Mouse (Mus musculus) neural tube, embryonic 11.5 days (tissue): ENCODE measurements around the gene Lrrc36. TPM values are rescaled to one million over a fixed set of nuclear protein-coding genes. Genes with fewer than 3 reads are reported as not detected.

Experiments
- ATAC-seq: fragments of 200-750 bp; cut with Nextera tagmentation; 2 replicates; pipeline ENCODE4 v1.8.0; 2017; ENCODE audit warnings: moderate number of reproducible peaks, mild to moderate bottlenecking, moderate TSS enrichment, moderate library complexity; ENCODE audit not compliant: insufficient read depth, low FRiP score, low TSS enrichment
- DNase-seq: peaks from one replicate; pipeline ENCODE4 v3.0.0-alpha.2; 2015; ENCODE audit warnings: low spot score
- H3K27ac ChIP-seq: fragments of 300-500 bp; sonication (generic); 2 replicates; pipeline ENCODE4 v1.5.1; 2014; ENCODE audit warnings: low read depth, mild to moderate bottlenecking, low read length
- H3K27me3 ChIP-seq: fragments of 300-500 bp; sonication (generic); 2 replicates; pipeline ENCODE4 v1.6.1; 2014; ENCODE audit warnings: mild to moderate bottlenecking, low read length, mixed read lengths; ENCODE audit not compliant: control insufficient read depth, insufficient read depth
- H3K36me3 ChIP-seq: fragments of 300-500 bp; sonication (generic); 2 replicates; pipeline ENCODE4 v1.6.1; 2014; ENCODE audit warnings: mild to moderate bottlenecking, low read length, moderate library complexity, mixed read lengths; ENCODE audit not compliant: control insufficient read depth, insufficient read depth
- H3K4me1 ChIP-seq: fragments of 300-500 bp; sonication (generic); 2 replicates; pipeline ENCODE4 v1.6.1; 2014; ENCODE audit warnings: low read length, mixed read lengths; ENCODE audit not compliant: control insufficient read depth, insufficient read depth
- H3K4me2 ChIP-seq: fragments of 300-500 bp; sonication (generic); 2 replicates; pipeline ENCODE4 v1.6.1; 2014; ENCODE audit warnings: low read depth, mild to moderate bottlenecking, moderate library complexity
- H3K4me3 ChIP-seq: fragments of 300-500 bp; sonication (generic); 2 replicates; pipeline ENCODE4 v1.5.1; 2014; ENCODE audit warnings: low read depth, low read length
- H3K9ac ChIP-seq: fragments of 300-500 bp; sonication (generic); 2 replicates; pipeline ENCODE4 v1.6.1; 2014; ENCODE audit warnings: mild to moderate bottlenecking, low read length
- H3K9me3 ChIP-seq: fragments of 300-500 bp; sonication (generic); 2 replicates; pipeline ENCODE4 v1.6.1; 2016; ENCODE audit warnings: low read length; ENCODE audit not compliant: control insufficient read depth
- WGBS: fragments of 180-500 bp; shearing (Covaris S2); extraction: QIAGEN DNeasy Blood & Tissue Kit; methylation state at CpG from one replicate; pipeline ENCODE4 v1.1.7; 2014; 5-methylcytosine and 5-hydroxymethylcytosine counted together
- polyA plus RNA-seq: library from polyadenylated mRNA; unstranded; fragments of >200 nt; fragmentation: Nextera tagmentation; extraction: Ambion mirVana; gene quantifications from 2 replicates; pipeline ENCODE4 v1.2.1, GENCODE M21; 2014

Gene Lrrc36
- polyA plus RNA-seq, 1 experiment from 2014 or later: 0.92 TPM

GRCm38 (mm10) chr8:105466246-105466645, 52.9 kb downstream of the Lrrc36 start:
- Histone ChIP-seq H3K9me3 (no peaks in the 10 kb centered on the region), H3K4me1 (peaks cover 21% of the 10 kb centered on the region), H3K9ac (no peak overlapping the region), H3K27ac (no peak overlapping the region), H3K4me2 (no peak overlapping the region), H3K27me3 (no peaks in the 10 kb centered on the region), H3K4me3 (no peak overlapping the region), H3K36me3 (peaks cover 4% of the 10 kb centered on the region; the same call in 1 of the 2 replicates)
- no peak for DNase-seq
- WGBS: 82% methylated on average over 6 of the region's 6 CpGs
- no peak for ATAC-seq

- H3K9me3 ChIP-seq: no peaks in the 10 kb centered on the region
- peaks cover 4% of the 10 kb centered on the region; the same call in 1 of the 2 replicates for H3K36me3 ChIP-seq
- ATAC-seq (no peak), DNase-seq (no peak)
- H3K27ac ChIP-seq: no peak overlapping the region
- no peaks in the 10 kb centered on the region for H3K27me3 ChIP-seq
- 74% methylated on average over 7 of the region's 7 CpGs for WGBS
- no peak overlapping the region for H3K4me2 ChIP-seq
- no peak overlapping the region for H3K9ac ChIP-seq
- no peak overlapping the region for H3K4me3 ChIP-seq
- H3K4me1 ChIP-seq: peaks cover 25% of the 10 kb centered on the region
Measured at GRCm38 (mm10) chr8:105466700-105467291, 53.4 kb downstream of the Lrrc36 start.

DNA sequence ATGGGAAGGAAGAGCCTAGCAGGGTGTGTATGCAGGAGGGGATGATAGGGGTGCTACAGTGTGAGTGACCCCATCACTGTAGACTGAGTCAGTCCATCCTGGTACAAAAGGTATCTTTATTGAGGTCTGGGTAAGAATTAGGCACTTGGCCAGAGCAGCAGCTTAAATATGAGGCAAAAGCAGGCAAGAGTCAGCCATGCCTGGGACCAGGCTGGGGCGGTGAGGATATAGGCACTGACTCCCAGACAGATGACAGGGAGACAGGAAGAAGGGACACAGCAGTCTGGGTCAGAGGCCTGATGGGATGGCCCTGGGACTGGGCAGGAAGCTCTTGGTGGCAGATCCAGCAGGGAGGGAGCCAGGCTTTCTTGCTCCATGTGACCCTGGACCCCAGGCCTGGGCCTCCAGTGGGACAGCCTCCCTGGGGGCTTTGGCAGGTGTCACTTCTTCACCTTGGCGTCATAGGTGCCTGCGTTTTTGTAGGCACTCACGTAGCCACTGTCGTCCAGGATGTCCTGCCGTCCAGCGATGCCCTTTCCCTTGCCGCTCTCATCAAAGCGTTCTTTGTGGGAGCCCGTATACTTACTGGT, 54.1 kb downstream of the Lrrc36 start:
- no peak for ATAC-seq
- Histone ChIP-seq H3K9ac (no peak overlapping the region), H3K36me3 (peaks cover 4% of the 10 kb centered on the region; the same call in 1 of the 2 replicates), H3K4me2 (no peak overlapping the region), H3K4me1 (peaks cover 31% of the 10 kb centered on the region), H3K27me3 (no peaks in the 10 kb centered on the region), H3K4me3 (no peak overlapping the region), H3K9me3 (no peaks in the 10 kb centered on the region), H3K27ac (0 out of 2 replicates have a peak overlapping the region, but pooled peaks have one; percentile 20)
- DNase-seq: no peak
- WGBS: 99% methylated on average over 10 of the region's 10 CpGs

DNA sequence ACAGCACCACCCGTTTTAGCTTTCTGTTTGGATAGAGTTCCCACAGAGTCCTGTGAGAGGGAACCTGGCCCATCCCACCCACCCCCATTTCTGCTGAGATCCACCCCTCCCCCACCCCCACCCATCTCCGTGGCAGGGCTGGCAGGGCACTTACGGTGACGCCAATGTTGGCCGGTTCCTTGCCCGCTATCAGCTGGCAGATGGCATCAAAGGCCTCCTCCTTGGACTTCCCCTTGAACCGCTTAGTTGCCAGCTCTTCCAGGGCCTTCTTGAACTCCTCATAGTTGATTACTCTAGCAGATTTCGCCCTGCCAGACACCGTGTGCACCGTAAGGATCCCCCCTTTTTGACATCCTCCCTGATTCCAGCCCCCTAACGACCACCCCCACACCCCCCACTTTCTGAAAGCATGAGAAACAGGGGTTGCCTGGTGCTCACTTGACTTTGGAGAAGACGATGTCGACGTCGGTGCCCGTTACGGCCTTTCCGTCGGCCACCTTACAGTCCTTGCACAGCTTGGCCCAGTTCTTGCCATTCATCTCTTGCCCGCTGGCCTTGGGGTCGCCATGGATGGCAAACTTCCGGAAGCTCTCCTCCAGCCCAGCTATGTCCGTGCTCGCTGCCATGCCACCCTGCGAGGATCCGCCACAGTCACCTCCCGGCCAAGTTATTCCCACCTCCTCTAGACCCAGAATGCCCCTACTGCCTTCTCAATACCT, 54.8 kb downstream of the Lrrc36 start:
- H3K9ac ChIP-seq: no peak overlapping the region
- ATAC-seq: no peak

GRCm38 (mm10) chr8:105469041-105469695, 55.8 kb downstream of the Lrrc36 start:
- 34% methylated on average over 6 of the region's 6 CpGs for WGBS
- peak overlapping the region; percentile 79 for H3K27ac ChIP-seq

More for the DNA sequence above, 54.8 kb downstream of the Lrrc36 start:
- 90% methylated on average over 27 of the region's 27 CpGs for WGBS
- Histone ChIP-seq H3K27ac (peak overlapping the region; percentile 20; the same call in 1 of the 2 replicates), H3K9me3 (no peaks in the 10 kb centered on the region), H3K36me3 (peaks cover 4% of the 10 kb centered on the region; the same call in 1 of the 2 replicates), H3K4me3 (no peak overlapping the region), H3K4me2 (no peak overlapping the region), H3K27me3 (no peaks in the 10 kb centered on the region), H3K4me1 (peaks cover 33% of the 10 kb centered on the region)
- DNase-seq: no peak

GRCm38 (mm10) chr8:105469816-105470215, 56.4 kb downstream of the Lrrc36 start:
- Histone ChIP-seq H3K9ac (peak overlapping the region; percentile 39; the same call in 1 of the 2 replicates), H3K4me3 (peak overlapping the region; percentile 42), H3K9me3 (no peaks in the 10 kb centered on the region), H3K36me3 (peaks cover 4% of the 10 kb centered on the region; the same call in 1 of the 2 replicates), H3K4me2 (peak overlapping the region; percentile 64), H3K4me1 (peaks cover 46% of the 10 kb centered on the region), H3K27me3 (0 out of 2 replicates have a peak, but pooled peaks cover 2% of the 10 kb centered on the region), H3K27ac (peak overlapping the region; percentile 79)
- WGBS: 89% methylated on average over 5 of the region's 5 CpGs
- ATAC-seq (no peak), DNase-seq (peak; percentile 19)

More at GRCm38 (mm10) chr8:105469041-105469695, 55.8 kb downstream of the Lrrc36 start:
- peak overlapping the region; percentile 64 for H3K4me2 ChIP-seq
- ATAC-seq (peak; percentile 42), DNase-seq (peak; percentile 71)
- H3K27me3 ChIP-seq: 0 out of 2 replicates have a peak, but pooled peaks cover 2% of the 10 kb centered on the region
- H3K9me3 ChIP-seq: no peaks in the 10 kb centered on the region
- H3K4me3 ChIP-seq: peak overlapping the region; percentile 42
- H3K9ac ChIP-seq: peak overlapping the region; percentile 39
- peaks cover 4% of the 10 kb centered on the region; the same call in 1 of the 2 replicates for H3K36me3 ChIP-seq
- H3K4me1 ChIP-seq: peaks cover 39% of the 10 kb centered on the region

DNA sequence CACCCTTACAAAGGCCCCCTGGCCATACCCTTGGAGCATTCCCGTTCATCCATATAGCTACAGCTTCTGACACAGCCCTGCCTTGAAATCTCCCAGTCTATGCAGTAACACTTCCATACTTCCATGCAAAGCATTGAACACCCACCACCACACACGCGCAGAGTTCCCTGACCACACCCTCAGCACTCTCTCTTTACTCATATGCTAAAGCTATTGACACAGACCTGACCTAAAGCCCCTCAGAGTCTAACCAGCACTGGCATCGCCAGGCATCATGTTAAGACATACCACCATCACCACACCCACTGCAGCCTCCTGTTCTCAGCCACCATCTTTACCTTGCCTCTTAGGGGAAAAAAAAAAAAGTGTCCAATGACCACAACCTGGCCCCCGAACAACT, 56.9 kb downstream of the Lrrc36 start:
- Histone ChIP-seq H3K36me3 (peaks cover 4% of the 10 kb centered on the region; the same call in 1 of the 2 replicates), H3K27me3 (0 out of 2 replicates have a peak, but pooled peaks cover 2% of the 10 kb centered on the region), H3K4me1 (peaks cover 50% of the 10 kb centered on the region), H3K4me2 (peak overlapping the region; percentile 64), H3K9me3 (no peaks in the 10 kb centered on the region), H3K4me3 (peak overlapping the region; percentile 42), H3K27ac (peak overlapping the region; percentile 79), H3K9ac (peak overlapping the region; percentile 39)
- 63% methylated on average over 5 of the region's 5 CpGs for WGBS
- ATAC-seq: no peak
- no peak for DNase-seq

DNA sequence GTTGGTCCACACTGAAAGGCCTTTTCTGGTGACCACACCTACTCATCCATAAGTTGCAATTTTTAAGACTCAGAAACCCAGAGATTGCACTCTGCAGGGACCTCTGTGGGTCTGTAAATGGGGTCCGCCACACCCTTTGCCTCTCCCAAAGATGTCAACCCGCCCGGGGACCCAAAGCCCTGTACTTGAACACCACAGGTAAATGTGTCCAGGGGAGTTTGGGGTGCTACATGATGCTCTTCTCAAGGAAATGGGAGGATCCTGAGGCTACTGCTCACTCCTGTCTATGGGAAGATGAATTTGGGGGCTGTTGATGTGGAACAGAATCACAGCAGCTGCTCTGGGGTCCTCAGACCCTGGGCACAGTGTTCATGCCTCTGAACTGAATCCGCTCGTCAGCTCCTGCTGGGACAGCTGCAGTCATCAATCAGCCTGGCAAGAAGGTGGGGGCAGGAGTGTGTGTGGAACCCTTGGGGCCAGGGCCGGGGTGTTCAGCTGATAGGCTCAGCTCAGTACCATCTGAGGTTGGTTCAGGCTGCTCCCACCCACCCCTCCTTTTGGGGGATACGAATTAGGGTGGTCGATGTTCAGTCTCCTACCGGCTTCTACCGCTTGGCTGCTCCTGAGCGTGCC, 57.4 kb downstream of the Lrrc36 start:
- H3K9ac ChIP-seq: peak overlapping the region; percentile 39
- peak overlapping the region; percentile 79 for H3K27ac ChIP-seq
- H3K4me3 ChIP-seq: peak overlapping the region; percentile 42
- H3K27me3 ChIP-seq: 0 out of 2 replicates have a peak, but pooled peaks cover 2% of the 10 kb centered on the region
- WGBS: 16% methylated on average over 10 of the region's 11 CpGs
- ATAC-seq (peak; percentile 89), DNase-seq (no peak)
- peak overlapping the region; percentile 64 for H3K4me2 ChIP-seq
- no peaks in the 10 kb centered on the region for H3K9me3 ChIP-seq
- H3K36me3 ChIP-seq: peaks cover 4% of the 10 kb centered on the region; the same call in 1 of the 2 replicates
- peaks cover 54% of the 10 kb centered on the region for H3K4me1 ChIP-seq
